Mouse (Mus musculus) T-cell, adult 2 months (primary cell): ENCODE measurements around the gene Arid4a.
A peak's percentile ranks its signal among the peaks of the same experiment; 100 is the strongest.
"Not testable (repeated sequence)": the region's sequence is repeated elsewhere in the genome, so short reads cannot be mapped to it uniquely, and the experiment has no call there.

Source experiments
- DNase-seq: peaks from one replicate; pipeline ENCODE4 v3.0.0; 2022; ENCODE audit warnings: low spot score

Gene Arid4a

GRCm38 (mm10) chr12:71053486-71053885 lies 37.7 kb downstream of the Arid4a start:
- no peak for DNase-seq

GRCm38 (mm10) chr12:71055537-71055936 lies 39.7 kb downstream of the Arid4a start:
- DNase-seq = no peak

GRCm38 (mm10) chr12:71059741-71060140 lies 44.0 kb downstream of the Arid4a start:
- no peak for DNase-seq

- DNase-seq = no peak
Measured at GRCm38 (mm10) chr12:71069846-71070245, 54.1 kb downstream of the Arid4a start.

- DNase-seq = no peak
Measured at GRCm38 (mm10) chr12:71072048-71072447, 56.3 kb downstream of the Arid4a start.

- DNase-seq = peak; percentile 22
Measured at GRCm38 (mm10) chr12:71073113-71073730, 57.4 kb downstream of the Arid4a start.

- no peak for DNase-seq
Measured at GRCm38 (mm10) chr12:71086331-71086730, 70.5 kb downstream of the Arid4a start.

- DNase-seq = not testable (repeated sequence)
Measured at GRCm38 (mm10) chr12:71104275-71104674, 88.5 kb downstream of the Arid4a start.

- no peak for DNase-seq
Measured at GRCm38 (mm10) chr12:71107216-71107771, 91.5 kb downstream of the Arid4a start.

GRCm38 (mm10) chr12:71111331-71111730 lies 95.5 kb downstream of the Arid4a start, which contains the start of gene Tomm20l:
Gene Tomm20l (plus strand): TSS chr12:71111428.
- DNase-seq = no peak

- DNase-seq = no peak
Measured at GRCm38 (mm10) chr12:71113074-71113473, 97.3 kb downstream of the Arid4a start.

- DNase-seq = peak; percentile 57
Measured at GRCm38 (mm10) chr12:71113675-71114288, 98.0 kb downstream of the Arid4a start.

- DNase-seq = no peak
Measured at GRCm38 (mm10) chr12:71116411-71116810, 100.6 kb downstream of the Arid4a start.

GRCm38 (mm10) chr12:71122731-71123130 lies 106.9 kb downstream of the Arid4a start:
- no peak for DNase-seq

- no peak for DNase-seq
Measured at GRCm38 (mm10) chr12:71123286-71123685, 107.5 kb downstream of the Arid4a start.

- DNase-seq = no peak
Measured at GRCm38 (mm10) chr12:71135581-71135980, 119.8 kb downstream of the Arid4a start.

- peak; percentile 76 for DNase-seq
Measured at GRCm38 (mm10) chr12:71136130-71136973, 120.6 kb downstream of the Arid4a start, which contains the start of the genes Timm9 and 2700049A03Rik. Gene Timm9 (minus strand): TSS chr12:71136684. Gene 2700049A03Rik (plus strand): TSS chr12:71136848.

- DNase-seq = peak; percentile 78
Measured at GRCm38 (mm10) chr12:71136974-71137491, 121.2 kb downstream of the Arid4a start.

GRCm38 (mm10) chr12:71137686-71138085 lies 121.9 kb downstream of the Arid4a start:
- no peak for DNase-seq

- peak; percentile 27 for DNase-seq
Measured at GRCm38 (mm10) chr12:71139258-71139828, 123.6 kb downstream of the Arid4a start.

GRCm38 (mm10) chr12:71141189-71141588 lies 125.4 kb downstream of the Arid4a start:
- no peak for DNase-seq

- DNase-seq = peak; percentile 45
Measured at GRCm38 (mm10) chr12:71147641-71148040, 131.9 kb downstream of the Arid4a start.
